8 mouse cellular contexts compared by ENCODE assay signal in genomic region chr8:20122067-20122925, GRCm38 (mm10).
DNase-seq lines count a peak whose midpoint lies in the region; ATAC-seq and TF ChIP-seq lines count a peak whose summit lies in the region.
"Not testable (repeated sequence)": the region's sequence is repeated elsewhere in the genome, so short reads cannot be mapped to it uniquely, and the experiment has no call there.

No protein-coding gene starts in this region.

- not testable (repeated sequence) for H3K4me1 ChIP-seq in hindbrain, postnatal 0 days (ENCODE audit: insufficient read depth, low read length)

- peak overlapping the region; percentile 13; the same call in 1 of the 2 replicates for H3K4me2 ChIP-seq in hindbrain, postnatal 0 days (ENCODE audit: low read depth, low read length)

- not testable (repeated sequence) for H3K36me3 ChIP-seq in hindbrain, postnatal 0 days (ENCODE audit: insufficient read depth, low read length)

- peak overlapping the region; percentile 51; the same call in 1 of the 2 replicates for H3K9ac ChIP-seq in hindbrain, postnatal 0 days (replicated peaks; ENCODE audit: low read length)

- peak overlapping the region; percentile 81 for H3K4me3 ChIP-seq in gastrocnemius, adult 2 months
- H3K4me3 ChIP-seq in hindbrain, postnatal 0 days (ENCODE audit: low read length), result peak overlapping the region; percentile 48
- peak overlapping the region; percentile 59 for H3K4me3 ChIP-seq in left cerebral cortex, adult 2 months

- intact Hi-C loops in gastrocnemius, adult 2 months (cut with DNase I); left cerebral cortex, adult 2 months (cut with DNase I): not testable (repeated sequence)

- not testable (repeated sequence) for H3K27me3 ChIP-seq in hindbrain, postnatal 0 days (ENCODE audit: insufficient read depth, low read length)

- peak overlapping the region; percentile 73 for H3K27ac ChIP-seq in gastrocnemius, adult 2 months
- peak overlapping the region; percentile 78 for H3K27ac ChIP-seq in hindbrain, postnatal 0 days
- H3K27ac ChIP-seq in left cerebral cortex, adult 2 months, result peak overlapping the region; percentile 9

- WGBS in hindbrain, postnatal 0 days, result 13% methylated on average over 53 of the region's 72 CpGs

- peak; percentile 69 for TF ChIP-seq CTCF in gastrocnemius, adult 2 months (IDR thresholded peaks at IDR 0.05)
- TF ChIP-seq CTCF in hindbrain, postnatal 0 days (IDR thresholded peaks at IDR 0.05; ENCODE audit: low read depth), result peak; percentile 74
- TF ChIP-seq CTCF in left cerebral cortex, adult 2 months (IDR thresholded peaks at IDR 0.05), result peak; percentile 63

- not testable (repeated sequence) for H3K9me3 ChIP-seq in hindbrain, postnatal 0 days (ENCODE audit: low read length)

- peak; percentile 97 for DNase-seq in ZHBTc4 (ENCODE audit: low read depth, low spot score)
- DNase-seq in gastrocnemius, adult 2 months, result peak; percentile 100
- peak; percentile 98 for DNase-seq in hindbrain, postnatal 0 days (ENCODE audit: low spot score)
- DNase-seq in left cerebral cortex, adult 2 months (ENCODE audit: extremely low spot score in 1 of 2, low spot score in 2 of 2), result peak; percentile 100
- peak; percentile 100 for DNase-seq in right cerebral cortex, adult 2 months (ENCODE audit: low spot score in 2 of 2)
- peak; percentile 100 for DNase-seq in urinary bladder, postnatal 14 days (ENCODE audit: low spot score)

- peak; percentile 100 for ATAC-seq in common myeloid progenitor, adult 5-6 weeks (replicated peaks; ENCODE audit: low read depth, poor library complexity, severe bottlenecking)
- ATAC-seq in hindbrain, postnatal 0 days, result peak; percentile 100
- peak; percentile 100 for ATAC-seq in megakaryocyte, adult 5-6 weeks (ENCODE audit: poor library complexity, severe bottlenecking)

Comparison
In these comparisons a context has a peak if more than half of its experiments do, and no peak if none do; other contexts are left out.
1. Peak in every context shown above with its lines: DNase-seq, ATAC-seq, H3K4me3 ChIP-seq and H3K27ac ChIP-seq.
2. H3K27ac ChIP-seq: peak in every context shown above with its lines; median percentile 78 in hindbrain, postnatal 0 days; 73 in gastrocnemius, adult 2 months; 9 in left cerebral cortex, adult 2 months.